Mouse (Mus musculus) R1 (cell line): ENCODE data around the gene Cchcr1.

Experiments used
- DNase-seq: peaks from one replicate; pipeline ENCODE4 v3.0.0-alpha.2; 2018; ENCODE audit warnings: low read depth, low spot score

Gene Cchcr1

GRCm38 (mm10) chr17:35554761-35555397, 38.0 kb downstream of the Cchcr1 start:
- peak; percentile 61 for DNase-seq

- DNase-seq: no peak
These were observed 39.4 kb downstream of the Cchcr1 start for GRCm38 (mm10) chr17:35556186-35556765.

GRCm38 (mm10) chr17:35556812-35557211, 39.9 kb downstream of the Cchcr1 start:
- DNase-seq: peak; percentile 85

- peak; percentile 53 for DNase-seq
These were observed 40.5 kb downstream of the Cchcr1 start for GRCm38 (mm10) chr17:35557351-35557750.

GRCm38 (mm10) chr17:35558216-35558615, 41.3 kb downstream of the Cchcr1 start:
- DNase-seq: peak; percentile 65

GRCm38 (mm10) chr17:35567150-35567549, 50.2 kb downstream of the Cchcr1 start, which contains the start of gene 2300002M23Rik:
TSS of gene 2300002M23Rik (plus strand) at chr17:35567450.
- no peak for DNase-seq

GRCm38 (mm10) chr17:35567767-35568166, 50.9 kb downstream of the Cchcr1 start:
- no peak for DNase-seq

GRCm38 (mm10) chr17:35569091-35569944, 52.4 kb downstream of the Cchcr1 start:
- DNase-seq: no peak

- DNase-seq: no peak
These were observed 53.9 kb downstream of the Cchcr1 start for GRCm38 (mm10) chr17:35570836-35571235.

- peak; percentile 67 for DNase-seq
These were observed 54.6 kb downstream of the Cchcr1 start for GRCm38 (mm10) chr17:35571477-35571876.

GRCm38 (mm10) chr17:35578211-35578610, 61.3 kb downstream of the Cchcr1 start:
- peak; percentile 96 for DNase-seq
